Mouse (Mus musculus) testis, adult 2 months (tissue): Measurements from ENCODE around the gene Phkb.

Experiments
- CTCF ChIP-seq: fragments of 200-500 bp; IDR thresholded peaks from 2 replicates; pipeline ENCODE4 v1.5.1; 2012; ENCODE audit warnings: low read depth, mild to moderate bottlenecking, inconsistent platforms, low read length, moderate library complexity; ENCODE audit not compliant: control insufficient read depth, insufficient read depth, insufficient replicate concordance
- POLR2A ChIP-seq: fragments of 200-500 bp; IDR thresholded peaks from 2 replicates; pipeline ENCODE4 v1.6.1; 2012; ENCODE audit warnings: low read depth, mild to moderate bottlenecking, inconsistent platforms, low read length, moderate library complexity; ENCODE audit not compliant: control insufficient read depth

GRCm38 (mm10) chr8:85813621-85814020 lies 27.1 kb upstream of the Phkb start:
- no peak for TF ChIP-seq POLR2A
- no peak for TF ChIP-seq CTCF
